Comparison of ENCODE assay signal across 16 mouse cellular contexts in the genomic region with DNA sequence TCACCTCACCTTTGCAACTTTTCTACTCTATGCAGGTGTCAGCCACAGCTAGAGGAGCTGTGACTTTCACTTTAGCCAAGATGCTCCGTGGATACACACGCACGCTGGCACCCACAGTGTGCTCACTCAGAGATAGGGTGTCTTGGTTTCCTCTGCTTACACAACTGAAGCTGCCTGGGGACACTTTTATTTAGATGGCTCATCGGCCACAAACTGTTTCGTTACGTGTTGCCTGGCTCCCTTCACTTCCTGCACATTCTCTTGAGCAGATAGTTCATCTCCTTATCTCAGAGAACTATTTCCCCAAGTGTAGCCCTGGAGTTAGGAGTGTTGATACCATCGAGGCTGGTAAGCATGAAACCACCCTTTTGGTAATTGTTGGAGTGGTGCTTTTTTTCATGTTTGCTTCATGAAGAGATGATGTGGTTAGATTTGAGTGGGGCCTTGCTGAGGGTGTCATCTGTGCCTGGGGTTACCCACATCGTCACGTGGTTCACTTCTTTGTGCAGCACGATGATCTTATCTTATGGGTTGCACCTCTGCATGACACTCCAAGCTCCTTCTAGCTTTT.
DNase-seq lines count a peak whose midpoint lies in the region; ATAC-seq and TF ChIP-seq lines count a peak whose summit lies in the region.
"Had no signal": no experiment of that assay in that cellular context is flagged by ENCODE, and none has a peak within 500 bp of the region (broad histone marks: within the 10 kb centered on the region; RNA-seq: fewer than 3 reads in every experiment).

No protein-coding gene starts in this region.

- ATAC-seq in hematopoietic stem cell, adult 5-6 weeks (replicated peaks in 1 of 2; ENCODE audit: insufficient read depth in 1 of 2, low FRiP score in 2 of 2, low TSS enrichment in 1 of 2, low read depth in 1 of 2, poor library complexity in 2 of 2, severe bottlenecking in 2 of 2): peak; percentile 50 to 64; a peak in 3 of 4 replicates
- ATAC-seq in neutrophil, adult 5-6 weeks (ENCODE audit: extremely low read depth, insufficient number of reproducible peaks, low FRiP score, poor library complexity, severe bottlenecking): peak; percentile 49; the same call in 1 of the 2 replicates
- ATAC-seq in forebrain, embryonic 11.5 days (replicated peaks; ENCODE audit: low FRiP score): no peak
- ATAC-seq: intestine, embryonic 16.5 days had no signal

- no peak overlapping the region for H3K27ac ChIP-seq in hindbrain, embryonic 10.5 days
- no peak overlapping the region for H3K27ac ChIP-seq in left cerebral cortex, adult 2 months
- H3K27ac ChIP-seq in forebrain, embryonic 11.5 days (ENCODE audit: low read depth, low read length): no peak overlapping the region
- H3K27ac ChIP-seq: limb, embryonic 13.5 days; midbrain, embryonic 10.5 days had no signal

- peak; percentile 6 for DNase-seq in spleen, adult 12 weeks (ENCODE audit: low spot score)
- no peak for DNase-seq in spleen, postnatal 14 days (ENCODE audit: low spot score in 2 of 2)
- DNase-seq in thymus, postnatal 36 days: peak; percentile 76 to 83
- no peak for DNase-seq in hindbrain, embryonic 10.5 days (ENCODE audit: low spot score)
- DNase-seq in left cerebral cortex, adult 2 months (ENCODE audit: extremely low spot score in 1 of 2, low spot score in 2 of 2): no peak
- DNase-seq in forebrain, embryonic 11.5 days (ENCODE audit: low spot score): no peak
- DNase-seq: cerebellum, adult 8-10 months; kidney, postnatal 14 days; lung, adult 18-20 months; right cerebral cortex, postnatal 4 days had no signal

- H3K9ac ChIP-seq in forebrain, embryonic 11.5 days (ENCODE audit: low read length): no peak overlapping the region
- H3K9ac ChIP-seq: limb, embryonic 13.5 days had no signal

- no peaks in the 10 kb centered on the region for H3K27me3 ChIP-seq in hindbrain, embryonic 10.5 days (ENCODE audit: insufficient read depth, poor library complexity, severe bottlenecking)
- no peaks in the 10 kb centered on the region for H3K27me3 ChIP-seq in forebrain, embryonic 11.5 days (ENCODE audit: control insufficient read depth, insufficient read depth, low read length)
- H3K27me3 ChIP-seq: limb, embryonic 13.5 days had no signal

- no peak overlapping the region for H3K4me2 ChIP-seq in forebrain, embryonic 11.5 days (ENCODE audit: low read depth, low read length, severe bottlenecking)
- H3K4me2 ChIP-seq: limb, embryonic 13.5 days had no signal

- H3K36me3 ChIP-seq in hindbrain, embryonic 10.5 days: no peaks in the 10 kb centered on the region
- H3K36me3 ChIP-seq in forebrain, embryonic 11.5 days (ENCODE audit: control insufficient read depth, insufficient read depth, low read length): no peaks in the 10 kb centered on the region
- H3K36me3 ChIP-seq: limb, embryonic 13.5 days; midbrain, embryonic 10.5 days had no signal

- intact Hi-C loops in left cerebral cortex, adult 2 months (cut with DNase I): no loop called here

- 0 out of 2 replicates have a peak, but pooled peaks cover 2% of the 10 kb centered on the region for H3K9me3 ChIP-seq in hindbrain, embryonic 10.5 days
- H3K9me3 ChIP-seq in forebrain, embryonic 11.5 days (ENCODE audit: control insufficient read depth, low read length): no peaks in the 10 kb centered on the region
- H3K9me3 ChIP-seq: limb, embryonic 13.5 days; midbrain, embryonic 10.5 days had no signal

- WGBS in hindbrain, embryonic 10.5 days: 92% methylated on average over 10 of the region's 10 CpGs
- 92% methylated on average over 10 of the region's 10 CpGs for WGBS in forebrain, embryonic 11.5 days

- H3K4me1 ChIP-seq in hindbrain, embryonic 10.5 days (replicated peaks): peaks cover 6% of the 10 kb centered on the region
- H3K4me1 ChIP-seq in forebrain, embryonic 11.5 days (replicated peaks; ENCODE audit: control insufficient read depth, insufficient read depth, low read length): no peaks in the 10 kb centered on the region

- TF ChIP-seq CTCF in left cerebral cortex, adult 2 months (IDR thresholded peaks at IDR 0.05): no peak

- H3K4me3 ChIP-seq in hindbrain, embryonic 10.5 days: no peak overlapping the region
- no peak overlapping the region for H3K4me3 ChIP-seq in left cerebral cortex, adult 2 months
- no peak overlapping the region for H3K4me3 ChIP-seq in forebrain, embryonic 11.5 days (ENCODE audit: low read depth, low read length)
- H3K4me3 ChIP-seq: limb, embryonic 13.5 days; midbrain, embryonic 10.5 days; myocyte had no signal

Comparison
In these comparisons a context has a peak if more than half of its experiments do, and no peak if none do; other contexts are left out.
1. DNase-seq: peak in spleen, adult 12 weeks (single experiment) and thymus, postnatal 36 days (2 of 2); none in spleen, postnatal 14 days (0 of 2), hindbrain, embryonic 10.5 days (single experiment), left cerebral cortex, adult 2 months (0 of 2) and forebrain, embryonic 11.5 days (single experiment).